ENCODE assay signal across 13 mouse cellular contexts in genomic region chr5:122232004-122232403, GRCm38 (mm10). TPM values are rescaled to one million over a fixed set of nuclear protein-coding genes. Genes with fewer than 3 reads are reported as not detected.
DNase-seq lines count a peak whose midpoint lies in the region; ATAC-seq lines count a peak whose summit lies in the region.
"Had no signal": no experiment of that assay in that cellular context is flagged by ENCODE, and none has a peak within 500 bp of the region (broad histone marks: within the 10 kb centered on the region; RNA-seq: fewer than 3 reads in every experiment).

No protein-coding gene starts in this region.

- peak; percentile 33 for DNase-seq in kidney, adult 9 months
- no peak for DNase-seq in kidney, adult 11 months
- peak; percentile 42 for DNase-seq in thymus, postnatal 0 days (ENCODE audit: low spot score)
- no peak for DNase-seq in thymus, postnatal 10 days (ENCODE audit: low spot score in 2 of 2)
- no peak for DNase-seq in heart, postnatal 4 days
- no peak for DNase-seq in midbrain, embryonic 10.5 days (ENCODE audit: low spot score)
- DNase-seq: adrenal gland, postnatal 14 days; cerebellum, postnatal 14 days; gastrocnemius, postnatal 36 days; heart, postnatal 36 days; layer of hippocampus, postnatal 36 days had no signal

- ATAC-seq in inflammation-experienced regulatory T-cells, adult 6 months: peak; percentile 42

- 85% methylated on average over 5 of the region's 5 CpGs for WGBS in midbrain, embryonic 10.5 days

- H3K27me3 ChIP-seq in midbrain, embryonic 10.5 days (ENCODE audit: low read depth, poor library complexity, severe bottlenecking): no peaks in the 10 kb centered on the region

- no peak overlapping the region for H3K4me3 ChIP-seq in midbrain, embryonic 10.5 days
- H3K4me3 ChIP-seq: myocyte had no signal

- H3K36me3 ChIP-seq in midbrain, embryonic 10.5 days: peaks cover 30% of the 10 kb centered on the region

- peaks cover 11% of the 10 kb centered on the region; the same call in 1 of the 2 replicates for H3K9me3 ChIP-seq in midbrain, embryonic 10.5 days (replicated peaks)

- H3K27ac ChIP-seq in midbrain, embryonic 10.5 days (replicated peaks): no peak overlapping the region

- H3K4me1 ChIP-seq in midbrain, embryonic 10.5 days: peaks cover 5% of the 10 kb centered on the region; the same call in 1 of the 2 replicates

RNA-seq across cellular contexts. Expression of gene Hvcn1, which starts 25.4 kb away (rescaled TPM):
- polyA plus RNA-seq in thymus, postnatal 0 days (2015; fragmentation: Nextera tagmentation; extraction: Ambion mirVana): 22.3 and 24.6 TPM in 2 replicates
- polyA plus RNA-seq in inflammation-experienced regulatory T-cells, adult 6 months (2017; shearing (Covaris generic)): 10 to 100 TPM; 31.9 to 54.2 (median 48.9) TPM
- 1 to 10 TPM; 1.9 to 2.0 TPM for total RNA-seq in heart, postnatal 4 days (2021)
- polyA plus RNA-seq in midbrain, embryonic 10.5 days (2016; fragmentation: Nextera tagmentation; extraction: Ambion mirVana): 17.7 TPM in 2 replicates

RNA-seq across cellular contexts. Expression of gene Tctn1, which starts 32.3 kb away (rescaled TPM):
- polyA plus RNA-seq in thymus, postnatal 0 days (2015; fragmentation: Nextera tagmentation; extraction: Ambion mirVana): 1.8 and 3.3 TPM in 2 replicates
- polyA plus RNA-seq in inflammation-experienced regulatory T-cells, adult 6 months (2017; shearing (Covaris generic)): 1 to 10 TPM in 1 of 3 experiments, under 1 TPM in 2; 0.68 to 1.7 (median 0.90) TPM
- total RNA-seq in heart, postnatal 4 days (2021): 1 to 10 TPM; 6.0 to 6.1 TPM
- polyA plus RNA-seq in midbrain, embryonic 10.5 days (2016; fragmentation: Nextera tagmentation; extraction: Ambion mirVana): 5.9 and 6.4 TPM in 2 replicates

RNA-seq across cellular contexts. Expression of gene Pptc7, which starts 52.2 kb away (rescaled TPM):
- polyA plus RNA-seq in thymus, postnatal 0 days (2015; fragmentation: Nextera tagmentation; extraction: Ambion mirVana): 23.8 and 34.3 TPM in 2 replicates
- polyA plus RNA-seq in inflammation-experienced regulatory T-cells, adult 6 months (2017; shearing (Covaris generic)): 10 to 100 TPM in 2 of 3 experiments, 1 to 10 TPM in 1; 9.6 to 21.6 (median 20.9) TPM
- 10 to 100 TPM; 44.0 to 47.2 TPM for total RNA-seq in heart, postnatal 4 days (2021)
- polyA plus RNA-seq in midbrain, embryonic 10.5 days (2016; fragmentation: Nextera tagmentation; extraction: Ambion mirVana): 7.3 and 7.7 TPM in 2 replicates

Comparison
In these comparisons a context has a peak if more than half of its experiments do, and no peak if none do; other contexts are left out.
1. DNase-seq: peak in kidney, adult 9 months (single experiment) and thymus, postnatal 0 days (single experiment); none in kidney, adult 11 months (single experiment), thymus, postnatal 10 days (0 of 2), heart, postnatal 4 days (single experiment) and midbrain, embryonic 10.5 days (single experiment).